31 mouse cellular contexts compared by ENCODE assay signal in genomic region chr17:7851979-7852378, GRCm38 (mm10). TPM values are rescaled to one million over a fixed set of nuclear protein-coding genes. Genes with fewer than 3 reads are reported as not detected.
A peak's percentile ranks its signal among the peaks of the same experiment; 100 is the strongest.
DNase-seq lines count a peak whose midpoint lies in the region; ATAC-seq and TF ChIP-seq lines count a peak whose summit lies in the region.
"Had no signal": no experiment of that assay in that cellular context is flagged by ENCODE, and none has a peak within 500 bp of the region (broad histone marks: within the 10 kb centered on the region; RNA-seq: fewer than 3 reads in every experiment).

No protein-coding gene starts in this region.

- 20% methylated on average over 4 of the region's 4 CpGs for WGBS in lung, embryonic 14.5 days
- 24% methylated on average over 4 of the region's 4 CpGs for WGBS in intestine, embryonic 16.5 days
- 13% methylated on average over 4 of the region's 4 CpGs for WGBS in stomach, postnatal 0 days
- WGBS in heart, adult 2 months: 42% methylated on average over 4 of the region's 4 CpGs

- no peaks in the 10 kb centered on the region for H3K9me3 ChIP-seq in lung, embryonic 14.5 days (ENCODE audit: low read depth, low read length)
- H3K9me3 ChIP-seq in intestine, embryonic 16.5 days (ENCODE audit: control insufficient read depth, low read length): no peaks in the 10 kb centered on the region
- H3K9me3 ChIP-seq in stomach, postnatal 0 days (ENCODE audit: control insufficient read depth, low read length): no peaks in the 10 kb centered on the region
- H3K9me3 ChIP-seq: embryonic facial prominence, embryonic 13.5 days; hindbrain, embryonic 13.5 days had no signal

- no peak for TF ChIP-seq POLR2A in heart, adult 2 months (IDR thresholded peaks at IDR 0.05; ENCODE audit: insufficient read depth, low read depth, low read length)

- H3K27me3 ChIP-seq in lung, embryonic 14.5 days (ENCODE audit: insufficient read depth, low read length): no peaks in the 10 kb centered on the region
- no peaks in the 10 kb centered on the region for H3K27me3 ChIP-seq in intestine, embryonic 16.5 days (replicated peaks; ENCODE audit: control insufficient read depth, insufficient read depth, low read length)
- no peaks in the 10 kb centered on the region for H3K27me3 ChIP-seq in stomach, postnatal 0 days (ENCODE audit: control insufficient read depth, insufficient read depth, low read length)
- H3K27me3 ChIP-seq in heart, adult 2 months (ENCODE audit: control insufficient read depth, insufficient read depth, low read length): no peaks in the 10 kb centered on the region
- H3K27me3 ChIP-seq: CH12.LX; embryonic facial prominence, embryonic 13.5 days; heart, embryonic 12.5 days; hindbrain, embryonic 13.5 days had no signal

- peak; percentile 74 for DNase-seq in lung, embryonic 14.5 days
- DNase-seq in lung, postnatal 14 days: no peak
- peak; percentile 10 for DNase-seq in lung, postnatal 25 days (ENCODE audit: low spot score)
- DNase-seq in stomach, postnatal 0 days (ENCODE audit: low spot score): peak; percentile 52
- DNase-seq in heart, adult 2 months: no peak
- DNase-seq: adrenal gland, adult 2 months; adrenal gland, postnatal 36 days; B cell, adult 2 months; cerebellum, adult 8-10 months; cerebellum, postnatal 25 days; embryo, embryonic 11 days; gastrocnemius, adult 2 months; gastrocnemius, postnatal 36 days; heart, adult 18-20 months; heart, postnatal 4 days; kidney, adult 2 months; kidney, postnatal 10 days; layer of hippocampus, adult 9-11 months; midbrain, embryonic 14.5 days; thymus, adult 18-20 months; thymus, postnatal 25 days had no signal

- H3K4me3 ChIP-seq in lung, embryonic 14.5 days (ENCODE audit: low read depth, low read length): no peak overlapping the region
- H3K4me3 ChIP-seq in intestine, embryonic 16.5 days (ENCODE audit: low read length): no peak overlapping the region
- no peak overlapping the region for H3K4me3 ChIP-seq in stomach, postnatal 0 days (ENCODE audit: low read depth, low read length)
- H3K4me3 ChIP-seq in heart, adult 2 months: no peak overlapping the region
- H3K4me3 ChIP-seq: embryonic facial prominence, embryonic 13.5 days; erythroblast, embryonic 14.5 days; gastrocnemius, adult 2 months; heart, embryonic 12.5 days; hindbrain, embryonic 13.5 days had no signal

- H3K79me2 ChIP-seq in heart, adult 2 months (replicated peaks; ENCODE audit: control insufficient read depth, insufficient read depth, low read length): no peaks in the 10 kb centered on the region

- H3K27ac ChIP-seq in lung, embryonic 14.5 days (ENCODE audit: low read depth): no peak overlapping the region
- no peak overlapping the region for H3K27ac ChIP-seq in intestine, embryonic 16.5 days (ENCODE audit: low read length)
- no peak overlapping the region; the same call in 1 of the 2 replicates for H3K27ac ChIP-seq in stomach, postnatal 0 days (replicated peaks)
- H3K27ac ChIP-seq in heart, adult 2 months: no peak overlapping the region
- H3K27ac ChIP-seq: embryonic facial prominence, embryonic 13.5 days; gastrocnemius, adult 2 months; hindbrain, embryonic 13.5 days had no signal

- no peak overlapping the region for H3K9ac ChIP-seq in lung, embryonic 14.5 days
- no peak overlapping the region for H3K9ac ChIP-seq in intestine, embryonic 16.5 days (ENCODE audit: low read depth, low read length)
- no peak overlapping the region for H3K9ac ChIP-seq in stomach, postnatal 0 days (ENCODE audit: low read length)
- H3K9ac ChIP-seq in heart, adult 2 months (ENCODE audit: low read depth, low read length): no peak overlapping the region
- H3K9ac ChIP-seq: embryonic facial prominence, embryonic 13.5 days; heart, embryonic 12.5 days; hindbrain, embryonic 13.5 days had no signal

- no peaks in the 10 kb centered on the region for H3K36me3 ChIP-seq in lung, embryonic 14.5 days (ENCODE audit: insufficient read depth)
- no peaks in the 10 kb centered on the region for H3K36me3 ChIP-seq in intestine, embryonic 16.5 days (ENCODE audit: control insufficient read depth, insufficient read depth, low read length)
- H3K36me3 ChIP-seq in stomach, postnatal 0 days (ENCODE audit: control insufficient read depth, insufficient read depth, low read length): no peaks in the 10 kb centered on the region
- no peaks in the 10 kb centered on the region for H3K36me3 ChIP-seq in heart, adult 2 months (ENCODE audit: control insufficient read depth, insufficient read depth, low read length)
- H3K36me3 ChIP-seq: embryonic facial prominence, embryonic 13.5 days; heart, embryonic 12.5 days; hindbrain, embryonic 13.5 days had no signal

- H3K4me1 ChIP-seq in lung, embryonic 14.5 days (ENCODE audit: insufficient read depth): no peaks in the 10 kb centered on the region
- peaks cover 2% of the 10 kb centered on the region; the same call in 1 of the 2 replicates for H3K4me1 ChIP-seq in intestine, embryonic 16.5 days (ENCODE audit: control insufficient read depth, insufficient read depth, low read length)
- no peaks in the 10 kb centered on the region for H3K4me1 ChIP-seq in stomach, postnatal 0 days (replicated peaks; ENCODE audit: control insufficient read depth, insufficient read depth)
- H3K4me1 ChIP-seq in heart, adult 2 months (ENCODE audit: control insufficient read depth, insufficient read depth, low read length): no peaks in the 10 kb centered on the region
- H3K4me1 ChIP-seq: heart, embryonic 12.5 days had no signal

- no peak for TF ChIP-seq CTCF in lung, embryonic 14.5 days (IDR thresholded peaks at IDR 0.05; ENCODE audit: low read depth)
- no peak for TF ChIP-seq CTCF in stomach, postnatal 0 days (IDR thresholded peaks at IDR 0.05; ENCODE audit: low read depth)
- TF ChIP-seq CTCF in heart, adult 2 months (IDR thresholded peaks at IDR 0.05): no peak

- ATAC-seq in lung, embryonic 14.5 days (ENCODE audit: insufficient read depth): peak; percentile 88
- peak; percentile 40; the same call in 1 of the 2 replicates for ATAC-seq in intestine, embryonic 16.5 days
- peak; percentile 81 for ATAC-seq in stomach, postnatal 0 days (ENCODE audit: low FRiP score, low TSS enrichment)
- no peak for ATAC-seq in CD4-positive, CD25-positive, alpha-beta regulatory T cell, adult 4 months
- ATAC-seq: activated CD4-positive, CD25-positive, alpha-beta regulatory T cell, adult 4 months had no signal

- intact Hi-C loops in heart, adult 2 months (cut with DNase I): no loop called here

- TF ChIP-seq EP300 in stomach, postnatal 0 days (optimal IDR thresholded peaks at IDR 0.05): no peak
- TF ChIP-seq EP300 in heart, adult 2 months (IDR thresholded peaks at IDR 0.05; ENCODE audit: insufficient read depth, low read depth, low read length): no peak

- H3K4me2 ChIP-seq in lung, embryonic 14.5 days: no peak overlapping the region
- H3K4me2 ChIP-seq in intestine, embryonic 16.5 days (ENCODE audit: low read depth, low read length): no peak overlapping the region
- H3K4me2 ChIP-seq in stomach, postnatal 0 days (replicated peaks; ENCODE audit: low read depth): no peak overlapping the region
- H3K4me2 ChIP-seq: embryonic facial prominence, embryonic 13.5 days; heart, embryonic 12.5 days; hindbrain, embryonic 13.5 days; liver, embryonic 11.5 days had no signal

RNA-seq across cellular contexts. Expression of gene Fndc1, which starts 24.9 kb away (rescaled TPM):
- polyA plus RNA-seq in lung, embryonic 14.5 days (2014; fragmentation: Nextera tagmentation; extraction: Ambion mirVana): 33.5 and 37.0 TPM in 2 replicates
- polyA plus RNA-seq in intestine, embryonic 16.5 days (2015; fragmentation: Nextera tagmentation; extraction: Ambion mirVana): 13.3 and 14.9 TPM in 2 replicates
- 25.7 and 27.0 TPM in 2 replicates for polyA plus RNA-seq in stomach, postnatal 0 days (2015; fragmentation: Nextera tagmentation; extraction: Ambion mirVana)
- polyA plus RNA-seq in CD4-positive, CD25-positive, alpha-beta regulatory T cell, adult 4 months (2017; shearing (Covaris generic)): not detected
- total RNA-seq in heart, adult 2 months (2021): 10 to 100 TPM in 1 of 2 experiments, 1 to 10 TPM in 1; 8.5 to 15.4 TPM
- polyA plus RNA-seq in heart, adult 2 months (2012; rRNA removed): 8.8 and 11.5 TPM in 2 replicates
- total RNA-seq: monocyte, adult 5-6 weeks had no signal
- polyA plus RNA-seq: erythroblast, embryonic 14.5 days had no signal

Comparison
In these comparisons a context has a peak if more than half of its experiments do, and no peak if none do; other contexts are left out.
1. DNase-seq: peak in lung, embryonic 14.5 days (single experiment), lung, postnatal 25 days (single experiment) and stomach, postnatal 0 days (single experiment); none in lung, postnatal 14 days (single experiment) and heart, adult 2 months (0 of 2).